Mouse (Mus musculus) left cerebral cortex, adult 2 months (tissue): ENCODE results near the gene Abca12. TPM values are rescaled to one million over a fixed set of nuclear protein-coding genes. Genes with fewer than 3 reads are reported as not detected.

ENCODE experiments used
- DNase-seq, 2 experiments: peaks; one replicate each; pipeline ENCODE4 v3.0.0; 2021 to 2022; ENCODE audit warnings: low spot score in 2 of 2, mixed read lengths in 1 of 2; ENCODE audit errors: extremely low spot score in 1 of 2
- H3K27ac ChIP-seq: fragments of 200-600 bp; 2 replicates; pipeline ENCODE4 v1.8.1; 2022
- H3K4me3 ChIP-seq: fragments of 200-600 bp; 2 replicates; pipeline ENCODE4 v1.8.1; 2022
- CTCF ChIP-seq: fragments of 200-600 bp; IDR thresholded peaks from 2 replicates; pipeline ENCODE4 v1.8.1; 2022; ENCODE audit warnings: antibody characterized with exemption, mild to moderate bottlenecking, moderate library complexity
- intact Hi-C: fragments of 180-260 bp; cut with DNase I; formaldehyde crosslinking; loops from one replicate; pipeline ENCODE4 v1.15.1; 2025
- total RNA-seq, 2 experiments: library from RNA; stranded (reverse); gene quantifications; 2 replicates each; pipeline ENCODE4 v1.2.3; 2021

Gene Abca12
- total RNA-seq, 2 experiments from 2014 or later = 0.20 to 0.28 TPM

DNA sequence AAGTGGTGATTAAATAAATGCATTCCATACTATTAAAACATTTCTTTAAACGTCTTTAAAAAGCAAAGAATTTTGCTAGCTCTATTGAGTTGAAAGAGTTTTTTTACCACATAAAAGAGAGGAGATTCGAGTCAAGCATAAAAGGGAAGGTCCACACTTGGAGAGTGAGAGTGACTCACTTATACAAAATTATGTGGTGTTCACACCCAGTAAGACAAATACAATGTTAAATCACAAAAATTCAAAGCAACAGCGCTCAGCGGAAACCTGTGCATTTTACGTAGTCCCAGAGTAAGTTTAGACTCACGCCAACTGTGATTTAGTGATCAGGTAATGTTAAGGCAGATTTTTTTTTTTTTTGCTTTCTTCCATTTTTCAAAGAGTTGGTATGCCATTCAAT, 104.1 kb downstream of the Abca12 start:
- Histone ChIP-seq H3K27ac (no peak overlapping the region), H3K4me3 (no peak overlapping the region)
- intact Hi-C loops = no loop called here
- no peak for DNase-seq
- TF ChIP-seq CTCF = no peak

DNA sequence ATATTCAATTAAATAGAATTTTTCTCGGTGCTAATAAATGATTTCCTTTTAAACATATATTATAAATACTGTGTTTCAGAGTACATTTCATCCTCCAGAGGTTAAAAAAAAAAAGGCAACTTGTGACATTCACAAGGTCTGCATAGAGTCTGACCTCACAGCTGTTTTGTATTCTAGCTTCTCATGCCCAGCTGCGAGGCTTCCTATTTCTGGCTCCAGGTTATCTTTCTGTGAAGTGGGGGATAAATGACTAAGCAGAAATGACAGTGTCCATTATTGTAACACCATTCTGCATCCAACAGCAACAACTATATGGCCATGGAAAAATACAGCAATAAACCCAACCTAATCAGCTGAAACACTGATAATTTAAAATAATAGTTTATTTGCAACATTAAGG, 107.3 kb downstream of the Abca12 start:
- H3K27ac ChIP-seq = no peak overlapping the region
- intact Hi-C loops = no loop called here
- no peak for DNase-seq
- H3K4me3 ChIP-seq = no peak overlapping the region
- no peak for TF ChIP-seq CTCF

DNA sequence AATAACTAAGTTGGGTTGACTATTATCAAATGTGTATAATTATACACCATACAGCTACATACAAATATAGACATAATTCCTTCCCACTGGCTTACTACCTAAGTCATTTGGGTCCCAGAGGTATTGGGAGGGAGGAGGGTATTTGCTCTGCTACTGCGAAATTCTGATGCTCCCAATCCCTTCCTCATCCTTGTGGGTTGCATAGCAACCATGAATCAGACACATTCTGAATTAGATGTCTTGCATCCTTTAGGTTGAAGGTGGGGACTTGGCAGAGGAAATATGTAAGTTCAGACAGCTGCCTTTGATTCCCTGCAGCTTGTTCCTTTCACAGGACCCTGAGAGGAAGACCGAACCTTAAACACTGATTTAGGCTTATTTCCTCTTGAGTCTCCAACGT, 108.5 kb downstream of the Abca12 start:
- no peak overlapping the region for H3K4me3 ChIP-seq
- intact Hi-C loops = no loop called here
- DNase-seq = no peak
- H3K27ac ChIP-seq = no peak overlapping the region
- TF ChIP-seq CTCF = no peak

DNA sequence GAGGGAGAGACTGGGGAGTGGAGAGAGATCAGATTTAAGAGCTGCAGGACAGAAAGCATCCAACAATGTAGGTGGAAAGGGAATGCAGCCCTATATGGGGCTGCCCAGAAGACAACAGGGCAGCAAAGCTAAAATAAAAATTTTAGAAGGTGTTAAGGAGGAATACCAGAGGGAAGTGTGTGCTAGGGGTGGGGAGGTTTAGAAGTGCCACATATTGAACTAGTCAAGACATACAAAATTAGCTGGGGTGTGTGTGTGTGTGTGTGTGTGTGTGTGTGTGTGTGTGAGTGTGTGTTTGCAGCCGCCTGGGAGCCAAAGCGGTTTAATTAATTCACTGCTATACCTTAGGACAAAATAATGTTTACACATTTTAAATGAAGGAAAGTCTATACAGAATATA, 110.1 kb downstream of the Abca12 start:
- DNase-seq = no peak
- Histone ChIP-seq H3K4me3 (no peak overlapping the region), H3K27ac (no peak overlapping the region)
- TF ChIP-seq CTCF = no peak
- intact Hi-C loops = no loop called here

DNA sequence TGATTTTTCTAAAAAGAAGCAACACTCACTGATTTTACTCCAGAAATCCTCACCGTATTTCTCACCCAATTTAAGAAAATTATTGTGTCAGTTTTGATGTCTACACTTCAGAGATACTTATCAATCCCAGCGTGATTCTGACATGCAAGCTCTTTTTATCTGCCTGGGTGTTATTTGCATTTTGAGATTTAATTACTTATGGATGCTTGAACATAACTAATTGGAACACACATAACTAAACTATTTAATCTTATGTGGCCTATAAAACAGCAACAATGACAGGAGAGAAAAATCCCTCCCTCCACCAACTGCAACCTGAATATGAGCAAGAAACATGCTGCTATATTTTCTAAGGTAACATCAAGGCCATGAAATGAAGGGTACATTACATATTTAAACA, 117.7 kb downstream of the Abca12 start:
- DNase-seq = no peak
- intact Hi-C loops = no loop called here

DNA sequence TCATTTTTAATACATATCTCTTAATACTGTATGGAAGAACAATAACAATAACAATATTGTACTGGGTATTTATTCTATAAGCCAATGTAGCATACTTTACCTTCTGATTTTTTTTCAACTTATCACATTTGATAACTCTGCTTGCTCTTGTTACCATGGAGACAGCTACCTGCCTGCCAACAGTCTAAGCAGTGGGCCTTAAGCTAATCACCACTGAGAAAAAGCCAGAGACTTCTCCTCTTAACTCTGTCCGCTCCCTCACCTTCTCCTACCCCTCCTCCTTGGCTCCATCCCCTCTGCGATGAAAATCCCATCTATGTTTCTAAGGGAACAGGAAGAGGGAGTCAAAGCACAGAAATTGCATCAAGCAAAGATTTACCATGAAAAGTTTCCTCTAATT, 118.1 kb downstream of the Abca12 start:
- DNase-seq = no peak
- intact Hi-C loops = no loop called here
- Histone ChIP-seq H3K4me3 (no peak overlapping the region), H3K27ac (no peak overlapping the region)
- no peak for TF ChIP-seq CTCF

More for the DNA sequence above, 117.7 kb downstream of the Abca12 start:
- no peak for TF ChIP-seq CTCF
- H3K4me3 ChIP-seq = no peak overlapping the region
- H3K27ac ChIP-seq = no peak overlapping the region

DNA sequence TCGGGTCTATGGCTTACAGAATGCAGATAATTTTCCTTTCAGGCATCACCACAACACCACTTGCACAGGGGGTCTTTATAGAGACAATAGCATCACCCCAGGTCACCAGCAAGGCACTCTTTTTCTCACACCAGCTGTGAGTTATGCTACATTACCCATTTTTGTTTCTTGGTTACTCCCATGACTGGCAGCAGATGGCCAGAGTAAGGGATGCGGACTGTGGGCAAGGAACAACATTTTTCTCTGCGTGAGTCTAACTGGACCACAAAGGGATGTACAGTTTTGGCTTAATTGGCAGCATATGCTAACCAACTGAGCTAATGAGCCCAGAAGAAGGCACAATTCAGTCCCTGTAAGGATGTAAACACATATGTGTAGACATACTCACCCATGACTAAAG, 122.8 kb downstream of the Abca12 start:
- H3K4me3 ChIP-seq = no peak overlapping the region
- no peak overlapping the region for H3K27ac ChIP-seq
- no peak for DNase-seq
- TF ChIP-seq CTCF = no peak
- intact Hi-C loops = loop anchor here (2.0 kb wide), 1 partner anchor 213 kb away; no protein-coding TSS in a partner anchor

DNA sequence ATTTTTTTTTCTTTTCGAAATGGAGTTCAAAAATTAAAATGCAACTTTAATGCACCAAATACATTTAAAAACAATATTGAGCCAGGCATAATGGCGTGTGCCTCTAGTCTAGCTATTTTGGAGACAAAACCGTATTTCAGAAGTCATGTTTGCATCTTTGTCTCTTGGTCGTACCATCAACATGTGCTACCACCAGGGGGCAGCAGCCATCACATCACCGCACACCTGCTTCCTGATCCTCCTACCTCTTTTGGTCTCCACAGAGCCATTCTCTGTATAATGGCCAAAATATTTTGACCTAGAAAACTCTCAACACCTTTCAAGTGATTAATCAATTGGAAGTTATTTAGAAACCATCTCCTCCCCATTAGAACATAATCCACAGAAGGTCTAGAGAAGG, 125.2 kb downstream of the Abca12 start:
- H3K27ac ChIP-seq = no peak overlapping the region
- intact Hi-C loops = loop anchor here (5.0 to 10.0 kb wide), 3 partner anchors 833 to 1495 kb away; no protein-coding TSS in a partner anchor
- TF ChIP-seq CTCF = peak; percentile 81
- DNase-seq = peak; percentile 62 to 73
- no peak overlapping the region for H3K4me3 ChIP-seq

DNA sequence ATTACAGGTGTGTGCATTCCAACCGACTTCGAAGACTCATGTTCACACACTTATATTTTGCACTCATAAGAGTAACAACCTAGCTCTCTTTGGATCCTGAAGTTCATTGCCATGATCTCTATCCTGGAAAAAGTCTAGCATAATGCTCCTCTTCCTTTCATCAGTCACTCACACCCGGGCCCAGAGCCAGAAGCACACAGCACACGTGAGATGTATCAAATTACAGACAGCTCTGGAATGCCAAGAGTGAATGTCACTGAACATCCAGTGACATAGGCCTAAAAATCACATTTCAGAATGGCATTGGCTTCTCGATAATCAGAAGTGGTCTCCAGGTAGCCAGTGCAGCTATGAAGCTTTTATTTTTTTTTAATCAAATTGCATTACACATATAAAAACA, 137.8 kb downstream of the Abca12 start:
- no peak overlapping the region for H3K27ac ChIP-seq
- H3K4me3 ChIP-seq = no peak overlapping the region
- no peak for TF ChIP-seq CTCF
- intact Hi-C loops = no loop called here
- DNase-seq = no peak

DNA sequence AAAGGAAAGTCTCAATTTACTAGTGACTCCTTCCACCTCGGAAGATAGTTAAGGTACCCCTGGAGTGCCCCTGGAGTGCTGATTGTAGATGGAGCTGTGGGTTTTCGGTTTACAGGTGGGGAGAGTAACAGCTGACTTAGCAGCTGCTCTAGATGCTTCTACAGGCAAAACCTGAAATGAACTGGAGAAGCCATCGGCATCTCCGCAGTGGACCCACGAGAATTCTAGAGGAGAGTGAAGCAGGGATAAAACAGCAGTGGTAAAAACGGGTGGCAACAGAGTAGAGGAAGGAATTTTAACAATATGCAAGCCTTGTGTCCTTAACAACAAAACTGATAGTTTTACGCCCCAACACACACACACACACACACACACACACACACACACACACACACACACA, 142.2 kb downstream of the Abca12 start:
- intact Hi-C loops = no loop called here
- Histone ChIP-seq H3K4me3 (peak overlapping the region; percentile 38), H3K27ac (peak overlapping the region; percentile 11; the same call in 1 of the 2 replicates)
- peak in 1 of 2 experiments; percentile 13 for DNase-seq
- no peak for TF ChIP-seq CTCF

DNA sequence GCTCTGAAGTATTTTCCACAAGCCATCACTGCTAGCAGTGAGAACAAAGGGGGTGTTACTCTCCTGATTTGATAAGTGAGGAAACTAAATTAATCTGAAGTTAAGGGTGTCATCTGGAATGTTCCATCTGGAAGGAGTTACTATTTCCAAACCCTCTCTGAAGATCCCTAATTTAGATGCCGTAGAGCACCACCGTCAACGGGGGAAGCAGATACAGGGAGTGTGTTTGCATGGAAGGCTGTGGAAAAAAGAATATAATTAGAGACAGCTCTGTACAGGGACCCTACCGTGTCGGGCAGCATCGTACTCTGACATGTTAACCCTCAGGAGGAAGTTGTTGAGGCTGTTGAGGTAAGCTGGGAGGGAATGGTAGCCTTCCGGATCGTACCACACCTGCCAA, 142.6 kb downstream of the Abca12 start:
- H3K4me3 ChIP-seq = peak overlapping the region; percentile 38
- peak overlapping the region; percentile 11; the same call in 1 of the 2 replicates for H3K27ac ChIP-seq
- TF ChIP-seq CTCF = no peak
- no peak for DNase-seq
- intact Hi-C loops = no loop called here

DNA sequence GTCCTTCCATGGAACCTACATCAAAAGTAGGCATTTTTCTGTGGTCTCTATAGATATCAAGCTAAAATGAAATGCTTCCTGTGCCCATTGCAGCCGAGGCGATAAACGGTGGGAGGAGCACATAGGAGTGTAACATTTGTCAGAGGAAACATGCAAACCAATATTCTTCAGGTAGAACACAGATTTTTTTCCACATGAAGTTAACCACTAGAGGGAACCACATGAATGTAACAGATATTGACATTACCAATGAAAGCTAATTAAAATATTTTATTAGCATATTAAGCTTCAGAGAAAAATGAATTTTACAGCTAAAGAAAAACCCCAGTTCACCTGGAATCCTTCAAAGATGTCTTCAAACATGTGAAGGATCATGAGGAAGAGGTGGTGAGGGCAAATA, 144.6 kb downstream of the Abca12 start:
- Histone ChIP-seq H3K4me3 (no peak overlapping the region), H3K27ac (no peak overlapping the region)
- intact Hi-C loops = no loop called here
- TF ChIP-seq CTCF = peak; percentile 51
- no peak for DNase-seq

DNA sequence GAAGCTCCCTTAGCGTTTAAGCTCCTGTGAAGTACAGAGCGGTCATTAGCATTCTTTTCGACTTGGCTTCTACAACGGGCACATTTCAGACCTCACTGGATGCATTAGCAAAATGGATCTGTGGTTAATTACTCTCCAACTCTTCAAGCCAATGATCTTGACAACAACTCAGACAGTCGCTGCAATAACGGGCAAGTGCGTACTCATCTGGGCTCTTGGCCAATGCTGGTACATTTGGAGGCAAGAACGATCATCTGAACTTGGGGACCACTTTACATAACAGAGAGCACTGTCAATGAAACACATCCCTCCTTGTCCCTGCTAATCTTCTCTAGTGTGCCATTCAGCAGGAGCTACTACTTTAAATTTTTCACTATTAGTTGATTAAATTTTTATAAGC, 148.1 kb downstream of the Abca12 start:
- no peak for TF ChIP-seq CTCF
- no peak for DNase-seq
- no peak overlapping the region for H3K4me3 ChIP-seq
- no peak overlapping the region for H3K27ac ChIP-seq
- intact Hi-C loops = loop anchor here (10.0 kb wide), 1 partner anchor 992 kb away; no protein-coding TSS in a partner anchor
